Mouse (Mus musculus): ENCODE data around the gene Cyp4f37.
"Not testable (repeated sequence)": the region's sequence is repeated elsewhere in the genome, so short reads cannot be mapped to it uniquely, and the experiment has no call there.

Cyp4f37 gene

GRCm38 (mm10) chr17:32621018-32621417, at the start of gene Cyp4f37:
Cyp4f37 (plus strand) TSS chr17:32621309.
- DNase-seq (ENCODE audit: low spot score in 2 of 2) = not testable (repeated sequence)

- not testable (repeated sequence) for DNase-seq (ENCODE audit: low spot score in 2 of 2)
Observed at GRCm38 (mm10) chr17:32573286-32573685, 47.8 kb upstream of the Cyp4f37 start.

GRCm38 (mm10) chr17:32577496-32578186, 43.5 kb upstream of the Cyp4f37 start:
- no peak for DNase-seq (ENCODE audit: low spot score in 2 of 2)

- no peak for DNase-seq (ENCODE audit: low spot score in 2 of 2)
Observed at GRCm38 (mm10) chr17:32596494-32596893, 24.6 kb upstream of the Cyp4f37 start.

- peak; percentile 12 to 21 for DNase-seq (ENCODE audit: low spot score in 2 of 2)
Observed at GRCm38 (mm10) chr17:32608055-32608454, 13.1 kb upstream of the Cyp4f37 start.

GRCm38 (mm10) chr17:32610231-32610630, 10.9 kb upstream of the Cyp4f37 start:
- DNase-seq (ENCODE audit: low spot score in 2 of 2) = not testable (repeated sequence)

- DNase-seq (ENCODE audit: low spot score in 2 of 2) = no peak
Observed at GRCm38 (mm10) chr17:32610896-32611295, 10.2 kb upstream of the Cyp4f37 start.

- DNase-seq (ENCODE audit: low spot score in 2 of 2) = no peak
Observed at GRCm38 (mm10) chr17:32612417-32612816, 8.7 kb upstream of the Cyp4f37 start.

GRCm38 (mm10) chr17:32617252-32617651, 3.9 kb upstream of the Cyp4f37 start:
- DNase-seq (ENCODE audit: low spot score in 2 of 2) = no peak

- DNase-seq (ENCODE audit: low spot score in 2 of 2) = not testable (repeated sequence)
Observed at GRCm38 (mm10) chr17:32629726-32630125, 8.6 kb downstream of the Cyp4f37 start.

GRCm38 (mm10) chr17:32631936-32632335, 10.8 kb downstream of the Cyp4f37 start:
- DNase-seq (ENCODE audit: low spot score in 2 of 2) = no peak

GRCm38 (mm10) chr17:32634242-32634971, 13.3 kb downstream of the Cyp4f37 start:
- DNase-seq (ENCODE audit: low spot score in 2 of 2) = not testable (repeated sequence)

GRCm38 (mm10) chr17:32634972-32635314, 13.8 kb downstream of the Cyp4f37 start:
- peak; percentile 27 to 61 for DNase-seq (ENCODE audit: low spot score in 2 of 2)

GRCm38 (mm10) chr17:32636341-32636740, 15.2 kb downstream of the Cyp4f37 start:
- DNase-seq (ENCODE audit: low spot score in 2 of 2) = no peak

- DNase-seq (ENCODE audit: low spot score in 2 of 2) = no peak
Observed at GRCm38 (mm10) chr17:32637151-32637550, 16.0 kb downstream of the Cyp4f37 start.

- DNase-seq (ENCODE audit: low spot score in 2 of 2) = no peak
Observed at GRCm38 (mm10) chr17:32646631-32647030, 25.5 kb downstream of the Cyp4f37 start.

GRCm38 (mm10) chr17:32653860-32654259, 32.8 kb downstream of the Cyp4f37 start:
- DNase-seq (ENCODE audit: low spot score in 2 of 2) = no peak

- DNase-seq (ENCODE audit: low spot score in 2 of 2) = no peak
Observed at GRCm38 (mm10) chr17:32657041-32657440, 35.9 kb downstream of the Cyp4f37 start.

- DNase-seq (ENCODE audit: low spot score in 2 of 2) = no peak
Observed at GRCm38 (mm10) chr17:32658246-32658645, 37.1 kb downstream of the Cyp4f37 start.

- peak; percentile 5 to 6 for DNase-seq (ENCODE audit: low spot score in 2 of 2)
Observed at GRCm38 (mm10) chr17:32658712-32659111, 37.6 kb downstream of the Cyp4f37 start, which contains the start of gene Cyp4f40. Cyp4f40 (plus strand) TSS chr17:32658900.

GRCm38 (mm10) chr17:32673976-32674375, 52.9 kb downstream of the Cyp4f37 start:
- DNase-seq (ENCODE audit: low spot score in 2 of 2) = no peak

GRCm38 (mm10) chr17:32676040-32676635, 55.0 kb downstream of the Cyp4f37 start:
- DNase-seq (ENCODE audit: low spot score in 2 of 2) = no peak

GRCm38 (mm10) chr17:32680404-32680803, 59.3 kb downstream of the Cyp4f37 start:
- DNase-seq (ENCODE audit: low spot score in 2 of 2) = peak in 1 of 2 experiments; percentile 13

All from heart, adult 9 months (tissue).